Mouse (Mus musculus) hindlimb bud, embryonic 11.5 days (tissue): ENCODE data around the gene Ccr7.

Experiments used
- DNase-seq: peaks from one replicate; pipeline ENCODE4 v3.0.0-alpha.2; 2012; ENCODE audit warnings: low read depth, low spot score; ENCODE audit errors: extremely low spot score

The Ccr7 gene

DNA sequence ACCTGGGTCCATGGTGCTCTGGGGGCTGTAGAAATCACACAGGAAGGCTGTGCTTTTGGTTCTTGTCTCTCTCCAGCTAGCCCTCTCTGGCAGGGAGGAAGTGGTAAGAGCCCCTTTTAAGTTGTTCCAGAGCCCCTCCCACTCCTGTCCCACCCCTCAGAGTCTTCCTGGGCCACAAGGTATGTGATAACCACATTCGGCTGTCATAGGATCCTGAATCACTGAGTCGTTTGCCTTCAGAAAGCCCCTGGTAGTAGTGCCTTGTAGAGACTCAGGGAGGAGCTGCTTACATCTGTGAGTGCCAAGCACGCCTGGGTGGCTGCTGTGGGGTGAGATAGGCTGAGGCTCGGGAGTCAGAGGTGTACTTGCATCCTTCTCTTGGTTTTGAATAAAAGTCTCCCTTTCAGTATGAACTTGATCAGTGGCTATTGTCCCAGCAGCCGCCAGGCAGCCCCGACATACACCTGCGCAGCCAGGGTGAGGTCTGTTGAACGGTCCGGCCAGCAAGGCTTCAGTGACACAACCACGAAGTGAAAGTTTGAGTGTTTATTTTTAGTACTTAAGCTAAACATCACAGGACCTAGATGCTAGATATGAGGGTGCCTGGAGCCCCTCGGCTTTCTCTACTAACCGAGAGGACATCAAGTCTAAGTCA, at the start of gene Ccr7:
TSS of gene Ccr7 (minus strand) at position 91 of the 655 bp plus-strand sequence.
- DNase-seq = no peak

DNA sequence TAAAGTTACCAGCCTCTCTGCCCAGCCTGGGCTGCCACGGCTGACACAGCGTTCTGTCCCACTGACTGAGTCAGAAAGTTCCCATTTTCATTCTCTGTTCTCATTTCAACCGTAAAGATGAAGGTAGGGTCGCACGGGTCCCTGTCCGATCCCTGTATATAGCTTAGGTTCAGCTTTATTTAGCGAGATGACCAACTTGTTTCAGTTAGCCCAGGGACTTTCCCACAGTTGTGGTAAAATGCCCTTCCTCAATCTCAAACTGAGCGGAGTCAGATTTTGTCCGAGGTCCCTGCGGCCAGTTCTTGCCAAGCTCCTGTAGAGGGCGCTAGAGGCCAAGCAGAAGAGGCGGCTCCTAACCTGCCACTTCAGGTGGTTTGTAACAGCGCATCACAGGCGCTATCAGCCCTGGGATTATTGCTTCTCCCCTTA, 34.3 kb upstream of the Ccr7 start:
- no peak for DNase-seq

DNA sequence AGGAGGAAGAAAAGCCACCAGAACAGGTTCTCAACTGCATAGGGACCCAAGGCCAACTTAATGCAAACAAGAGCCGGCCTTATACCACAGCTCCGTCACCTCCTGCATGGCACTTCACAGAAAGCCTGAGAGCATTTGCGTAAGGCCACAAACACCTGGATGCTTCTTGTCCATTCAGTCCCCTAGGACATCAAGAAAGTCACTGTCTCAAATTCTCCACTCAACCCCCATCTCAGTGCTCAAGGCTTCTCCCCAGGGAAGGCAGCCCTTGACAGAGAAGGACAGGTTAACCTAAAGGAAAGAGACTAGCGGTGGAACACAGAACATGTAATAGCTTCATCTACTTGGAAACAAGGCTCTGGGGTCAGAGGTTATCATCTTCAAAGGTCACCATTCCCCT, 32.5 kb upstream of the Ccr7 start:
- DNase-seq = no peak

GRCm38 (mm10) chr11:99186836-99187235, 32.0 kb upstream of the Ccr7 start:
- DNase-seq = no peak

- no peak for DNase-seq
Measured at GRCm38 (mm10) chr11:99182575-99182974, 27.7 kb upstream of the Ccr7 start.

DNA sequence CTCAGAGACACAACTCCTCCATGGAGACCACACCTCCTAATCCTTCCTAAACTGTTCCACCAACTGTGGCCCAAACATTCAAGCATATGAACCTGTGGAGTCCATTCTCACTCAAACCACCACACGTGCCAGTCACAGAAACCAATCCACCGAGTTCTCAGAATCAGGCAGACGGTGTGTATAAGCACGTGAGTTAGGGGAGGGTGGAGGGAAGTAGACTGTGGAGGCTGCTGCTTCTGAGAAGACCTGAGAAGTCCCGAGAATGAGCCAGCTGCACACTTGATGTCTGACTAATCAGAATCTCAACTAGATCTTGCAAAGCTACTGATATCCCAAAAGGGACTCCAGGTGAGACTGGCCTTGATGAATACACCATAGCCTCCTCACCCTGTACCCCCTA, 25.2 kb upstream of the Ccr7 start:
- DNase-seq = no peak

DNA sequence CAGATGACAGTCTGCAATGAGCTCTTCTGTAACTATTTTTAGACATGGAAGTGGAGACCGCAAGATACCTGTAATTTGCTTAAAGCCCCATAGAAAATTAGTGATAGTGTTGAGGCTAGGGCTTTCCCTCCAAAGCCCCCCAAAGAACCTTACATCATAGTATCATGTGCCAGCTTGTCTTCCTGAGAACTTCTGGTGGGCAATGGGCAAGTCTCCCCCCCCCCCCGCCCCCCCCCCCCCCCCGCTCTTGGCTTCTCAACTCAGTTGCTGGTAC, 23.0 kb upstream of the Ccr7 start:
- DNase-seq = no peak

GRCm38 (mm10) chr11:99177054-99177924, 22.4 kb upstream of the Ccr7 start:
- DNase-seq = no peak

DNA sequence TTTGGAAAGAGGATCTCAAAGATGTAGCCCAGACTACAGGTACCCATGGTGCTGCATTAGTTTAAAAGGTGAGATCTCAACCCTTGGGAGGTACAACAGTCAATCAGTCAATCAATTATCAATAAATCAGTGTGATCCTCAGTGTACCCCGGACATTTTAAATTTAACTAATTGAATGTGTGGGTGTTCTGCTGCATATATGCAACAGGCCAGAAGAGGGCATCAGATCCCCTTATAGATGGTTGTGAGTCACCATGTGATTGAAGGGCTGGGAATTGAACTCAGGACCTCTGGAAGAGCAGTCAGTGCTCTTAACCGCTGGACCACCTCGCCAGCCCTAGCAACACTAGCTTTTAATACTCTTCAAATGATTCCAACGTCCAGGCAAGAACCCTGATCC, 17.1 kb upstream of the Ccr7 start:
- no peak for DNase-seq

- DNase-seq = no peak
Measured at GRCm38 (mm10) chr11:99171442-99171841, 16.6 kb upstream of the Ccr7 start.

DNA sequence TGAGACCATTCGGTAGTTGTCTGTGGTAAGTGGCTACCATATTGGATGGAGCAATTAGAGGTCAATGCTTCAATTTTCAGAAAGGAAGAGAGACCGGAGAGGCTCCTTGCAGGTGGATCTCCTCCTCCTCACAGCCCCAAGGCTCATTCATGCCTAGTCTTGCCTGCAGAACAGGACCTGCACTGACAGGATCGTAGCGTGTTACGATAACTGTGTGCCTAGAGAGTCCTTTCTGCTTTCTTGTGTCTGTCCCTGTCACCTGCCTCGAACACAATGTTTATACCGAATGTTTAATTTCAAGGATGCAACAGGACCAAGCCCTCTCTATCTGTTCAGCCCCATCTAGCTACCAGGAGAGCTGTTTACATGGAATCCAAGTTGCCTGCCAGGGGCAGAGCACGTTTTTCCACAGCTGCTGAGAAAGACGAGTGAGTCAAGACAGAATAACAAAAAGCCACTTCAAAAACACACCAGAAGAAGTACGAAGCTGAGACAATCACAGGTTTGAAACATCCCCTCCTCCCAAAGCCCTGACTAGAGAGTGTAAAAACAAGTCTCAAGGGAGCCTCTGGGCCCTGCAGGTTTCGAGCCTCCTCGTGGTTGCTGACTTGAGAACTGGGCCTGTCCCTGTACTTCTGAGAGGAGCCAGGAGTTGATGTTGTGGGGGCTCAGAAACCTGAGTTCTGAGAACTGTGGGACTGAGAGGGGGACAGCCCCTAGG, 15.8 kb upstream of the Ccr7 start:
- no peak for DNase-seq

DNA sequence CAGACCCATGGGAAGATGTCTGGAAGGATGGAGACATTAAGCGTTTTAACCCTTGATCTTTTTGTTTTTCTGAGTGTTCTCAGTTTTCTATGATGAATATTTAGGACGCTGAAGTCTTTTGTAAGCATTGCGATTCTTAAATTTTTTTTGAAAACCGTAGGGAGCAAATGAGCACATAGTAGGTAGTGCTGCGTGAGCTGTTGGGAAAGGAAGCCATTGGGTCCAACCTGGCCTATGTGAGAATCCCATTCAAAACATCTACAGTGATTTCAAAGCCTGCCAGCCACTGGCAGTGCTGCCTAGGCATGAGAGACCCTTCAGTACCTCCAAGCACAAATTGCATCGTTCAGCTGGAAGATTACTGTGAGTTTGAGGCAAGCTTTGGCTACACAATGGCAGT, 15.1 kb upstream of the Ccr7 start:
- DNase-seq = no peak

- no peak for DNase-seq
Measured at GRCm38 (mm10) chr11:99169438-99169837, 14.6 kb upstream of the Ccr7 start.

- DNase-seq = no peak
Measured at GRCm38 (mm10) chr11:99168030-99168474, 13.2 kb upstream of the Ccr7 start.

DNA sequence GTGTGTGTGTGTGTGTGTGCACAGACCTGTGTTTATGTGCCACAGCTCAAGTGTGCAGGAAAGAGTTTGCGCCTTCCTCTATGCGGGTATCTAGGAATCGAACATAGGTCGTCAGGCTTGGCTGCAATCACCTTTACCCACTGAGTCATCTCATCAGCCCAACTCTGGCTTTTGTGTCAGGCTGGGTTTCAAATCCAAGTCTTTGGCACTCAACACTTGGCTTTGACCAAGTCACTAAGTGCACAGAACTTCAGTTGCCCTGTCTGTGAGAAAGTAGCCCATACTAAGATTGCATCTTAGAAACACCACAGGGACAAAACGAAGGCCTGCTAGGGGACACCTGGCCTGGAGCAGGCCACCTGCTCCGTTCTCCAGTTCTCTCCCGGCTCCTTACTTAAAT, 12.7 kb upstream of the Ccr7 start:
- no peak for DNase-seq

GRCm38 (mm10) chr11:99166241-99166640, 11.4 kb upstream of the Ccr7 start:
- no peak for DNase-seq

GRCm38 (mm10) chr11:99165031-99165752, 10.3 kb upstream of the Ccr7 start:
- no peak for DNase-seq

GRCm38 (mm10) chr11:99162972-99163686, 8.3 kb upstream of the Ccr7 start:
- no peak for DNase-seq

- no peak for DNase-seq
Measured at GRCm38 (mm10) chr11:99161648-99162047, 6.8 kb upstream of the Ccr7 start.

DNA sequence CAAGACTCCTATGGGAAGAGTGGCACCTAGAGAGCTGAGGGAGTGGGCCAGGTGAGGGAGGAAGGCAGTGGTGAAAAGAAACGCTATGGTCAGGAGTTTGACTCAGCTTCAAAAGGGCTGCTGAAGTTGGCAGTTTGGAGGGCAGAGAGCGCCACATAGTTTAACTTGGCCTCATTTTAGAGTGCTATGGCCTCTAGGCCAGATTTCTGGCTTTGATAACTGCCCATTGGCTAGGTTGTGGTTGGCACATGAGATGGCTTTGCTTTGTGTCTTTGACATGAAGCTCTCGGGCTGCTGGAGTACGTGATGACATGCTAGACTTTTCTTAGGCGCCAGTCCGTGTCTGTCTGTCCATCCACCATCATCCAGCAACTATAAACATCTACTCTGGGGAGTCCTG, 5.4 kb upstream of the Ccr7 start:
- DNase-seq = no peak

DNA sequence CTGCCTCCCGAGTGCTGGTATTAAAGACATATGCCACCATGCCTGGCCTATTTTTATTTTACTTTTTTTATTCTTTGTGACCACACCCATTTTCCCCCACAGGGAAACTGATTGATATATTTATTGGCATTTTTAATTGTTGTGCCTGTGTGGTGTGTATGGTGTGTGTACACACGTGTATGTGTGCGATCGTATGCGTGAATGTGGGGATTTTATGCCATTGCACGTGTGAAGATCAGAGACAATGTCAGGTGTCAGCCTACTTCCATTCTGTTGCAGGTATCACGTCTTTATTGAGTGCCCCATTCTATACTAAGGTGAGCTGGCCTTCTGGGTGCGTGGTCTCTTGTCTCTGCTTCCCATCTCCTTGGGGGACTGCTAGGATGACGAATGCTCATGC, 940 bp upstream of the Ccr7 start:
- DNase-seq = no peak
